Mouse (Mus musculus): ENCODE data around the gene Ano1.

DNA sequence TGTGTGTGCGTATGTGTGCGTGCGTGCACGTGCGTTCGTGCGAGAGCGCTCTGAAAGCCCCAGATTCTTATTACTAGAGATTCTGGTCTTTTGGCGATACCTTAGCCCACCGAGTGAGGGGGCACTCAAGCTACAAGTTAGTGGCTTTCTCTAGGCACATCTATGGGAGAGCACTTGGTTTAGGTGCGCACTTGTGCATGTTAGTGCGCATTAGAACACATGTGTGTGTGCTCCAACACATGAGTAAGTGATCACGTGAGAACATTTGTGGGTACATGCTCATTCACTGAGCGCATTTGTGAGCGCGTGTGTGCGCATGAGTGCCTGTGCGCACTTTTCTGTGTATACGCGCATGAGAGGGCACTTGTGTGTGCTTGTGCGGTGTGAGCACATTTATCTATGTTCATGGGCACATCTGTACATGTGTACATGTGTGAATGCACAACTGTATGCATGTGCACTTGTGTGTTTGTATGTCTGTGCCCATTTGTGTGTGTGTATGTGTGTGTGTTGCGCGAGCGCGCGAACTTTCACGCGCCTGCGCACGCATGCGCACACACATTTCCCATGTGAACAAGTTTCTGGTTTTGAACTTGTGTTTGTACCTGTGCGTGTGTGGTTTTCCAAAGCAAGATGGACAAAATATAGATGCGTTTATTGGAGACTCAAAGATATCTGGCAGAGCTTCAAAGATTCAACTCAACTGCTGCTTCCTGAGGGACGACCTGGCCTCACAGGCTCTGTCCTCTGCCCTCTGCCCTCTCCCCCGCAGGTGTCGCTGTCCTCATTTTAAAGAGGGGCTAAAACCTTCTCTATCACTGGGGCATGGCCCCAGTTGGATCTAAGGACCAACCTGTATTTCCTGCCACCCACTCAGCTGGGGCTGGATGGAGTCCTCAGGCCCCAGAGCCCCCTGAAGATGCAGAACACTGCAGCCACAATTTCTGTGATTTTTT, 38.1 kb upstream of the Ano1 start:
- TF ChIP-seq CTCF (IDR thresholded peaks at IDR 0.05; ENCODE audit: low read depth): peak; percentile 69
- no peak for TF ChIP-seq EP300 (IDR thresholded peaks at IDR 0.05; ENCODE audit: low read depth)

All from liver, embryonic 14.5 days (tissue).